Mouse (Mus musculus) Patski (cell line): ENCODE data around the gene Hhipl1. TPM values are rescaled to one million over a fixed set of nuclear protein-coding genes. Genes with fewer than 3 reads are reported as not detected.
A peak's percentile ranks its signal among the peaks of the same experiment; 100 is the strongest.

Source experiments
- ATAC-seq: fragments of 100-300 bp; one replicate; pipeline ENCODE4 v1.8.0; 2021
- CTCF ChIA-PET: fragments of 350-600 bp; sonication (Branson Sonifier 250); formaldehyde crosslinking; loops from one replicate; lab custom pipeline; 2022; ENCODE audit warnings: inconsistent platforms; lab: Charles Lee
- POLR2A ChIA-PET: fragments of 350-600 bp; sonication (Branson Sonifier 250); formaldehyde crosslinking; loops from one replicate; lab custom pipeline; 2022; ENCODE audit warnings: antibody characterized with exemption, inconsistent platforms; lab: Charles Lee
- DNase-seq: peaks from one replicate; pipeline ENCODE4 v3.0.0-alpha.2; 2011; ENCODE audit warnings: low read depth, low spot score
- H3K27me3 ChIP-seq: fragments of 371-371 bp; one replicate; pipeline ENCODE4 v1.5.1; 2021
- CTCF ChIP-seq: fragments of 100-300 bp; IDR thresholded peaks from one replicate; pipeline ENCODE4 v1.5.1; 2021
- in situ Hi-C: fragments of 300-500 bp; cut with MboI; formaldehyde crosslinking; loops from 3 replicates; pipeline ENCODE4 v1.11.1; 2018; ENCODE audit warnings: low pct_unique_long_range_greater_than_20kb, mixed read lengths
- polyA plus RNA-seq: library from polyadenylated mRNA; unstranded; gene quantifications from one replicate; pipeline ENCODE4 v1.2.3, GENCODE M21; 2021

Hhipl1 gene
- polyA plus RNA-seq, 1 experiment from 2014 or later, result 2.7 TPM

DNA sequence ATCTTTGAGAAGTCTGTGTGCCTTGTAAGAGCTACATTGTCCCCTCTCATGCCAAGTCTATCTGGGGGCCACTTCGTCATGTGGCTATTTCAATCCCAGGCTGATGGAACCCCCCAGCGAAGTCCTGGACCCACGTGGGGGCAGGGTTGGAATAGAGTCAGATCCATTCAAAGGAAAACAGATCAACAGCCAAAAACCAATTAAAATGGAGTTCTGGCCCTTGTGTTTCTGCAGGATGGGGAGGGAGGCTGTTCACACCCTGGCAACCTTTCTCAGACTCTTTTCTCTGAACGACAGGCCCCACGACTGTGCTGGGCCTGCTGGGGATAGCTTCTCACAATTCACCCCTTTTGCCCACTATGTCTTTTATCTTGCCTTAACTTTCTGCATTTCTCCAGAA is 20.3 kb downstream of the Hhipl1 start:
- ATAC-seq (no peak), DNase-seq (no peak)
- no peak for TF ChIP-seq CTCF
- ChIA-PET CTCF (no interaction called here), POLR2A (no interaction called here)
- in situ Hi-C loops, result no loop called here
- H3K27me3 ChIP-seq, result no peaks in the 10 kb centered on the region

- in situ Hi-C loops, result no loop called here
- ChIA-PET CTCF (no interaction called here), POLR2A (no interaction called here)
- ATAC-seq, result no peak
- no peak for DNase-seq
- H3K27me3 ChIP-seq, result no peaks in the 10 kb centered on the region
- TF ChIP-seq CTCF, result no peak
Observed at GRCm38 (mm10) chr12:108327889-108328491, 21.9 kb downstream of the Hhipl1 start.

DNA sequence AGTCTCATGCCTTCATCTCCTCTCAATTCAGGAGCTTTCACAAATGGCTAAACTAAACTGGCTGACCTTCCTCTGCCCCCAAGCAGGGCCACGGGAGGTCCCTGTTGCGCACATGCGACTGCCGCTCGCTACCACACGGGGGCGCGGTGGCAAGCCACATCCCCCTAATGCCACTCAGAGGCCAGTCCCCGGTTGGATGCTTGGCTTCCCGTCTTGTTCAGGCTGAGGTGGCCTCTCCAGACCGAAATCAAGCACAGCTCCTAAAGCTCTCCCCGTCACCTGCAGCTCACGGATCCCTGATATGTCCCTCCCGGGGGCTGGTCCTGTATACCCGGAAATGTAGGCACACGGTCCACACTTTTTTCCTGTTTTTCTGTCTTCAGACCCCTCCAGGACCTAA is 27.0 kb downstream of the Hhipl1 start:
- in situ Hi-C loops, result no loop called here
- POLR2A ChIA-PET, result no interaction called here
- ATAC-seq, result peak; percentile 32
- H3K27me3 ChIP-seq, result no peaks in the 10 kb centered on the region
- no peak for TF ChIP-seq CTCF
- CTCF ChIA-PET, result interaction anchor here (0.8 to 1.7 kb wide), 3 partner anchors 16 to 23 kb away, joined by 3 to 4 read pairs (median 4); no protein-coding TSS in a partner anchor
- peak; percentile 25 for DNase-seq

- DNase-seq (no peak), ATAC-seq (no peak)
- in situ Hi-C loops, result no loop called here
- no peak for TF ChIP-seq CTCF
- POLR2A ChIA-PET, result no interaction called here
- no peaks in the 10 kb centered on the region for H3K27me3 ChIP-seq
- CTCF ChIA-PET, result interaction anchor here (0.8 to 1.7 kb wide), 2 partner anchors 16 to 19 kb away, joined by 4 read pairs; no protein-coding TSS in a partner anchor
Observed at GRCm38 (mm10) chr12:108333481-108333882, 27.4 kb downstream of the Hhipl1 start.

DNA sequence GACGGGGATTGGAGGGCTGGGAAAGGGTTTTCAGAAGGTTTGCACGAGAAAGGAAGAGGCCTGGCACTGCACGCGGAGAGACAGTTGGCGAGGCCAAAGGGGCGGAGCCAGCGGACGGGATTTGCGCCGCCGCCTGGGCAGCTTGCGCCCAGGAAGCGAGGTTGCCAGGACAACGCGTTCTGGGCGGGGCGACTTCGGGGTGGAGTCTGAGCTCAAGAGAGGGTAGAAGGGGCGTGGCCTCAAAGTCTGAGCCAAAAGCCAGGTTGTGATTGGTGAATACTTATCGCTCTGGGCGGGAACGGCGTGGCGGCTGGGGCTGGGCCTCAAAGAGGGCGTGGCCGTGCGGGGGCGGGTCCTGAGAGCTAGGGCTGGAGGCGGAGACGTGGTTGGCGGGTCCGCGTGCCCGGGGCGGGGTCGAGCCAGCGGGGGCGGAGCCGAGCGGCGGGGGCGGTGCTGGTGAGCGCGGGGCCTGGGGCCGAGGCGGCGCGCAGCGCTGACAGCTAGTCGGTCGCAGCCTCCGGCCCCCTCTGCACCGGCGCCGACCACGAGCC is 27.9 kb downstream of the Hhipl1 start, which contains the start of gene Cyp46a1:
TSS of gene Cyp46a1 (plus strand) at position 487 of the 551 bp plus-strand sequence.
- H3K27me3 ChIP-seq, result no peaks in the 10 kb centered on the region
- in situ Hi-C loops, result no loop called here
- ChIA-PET CTCF (interaction anchor here (1.5 kb wide), 1 partner anchor 23 kb away, joined by 3 read pairs; no protein-coding TSS in a partner anchor), POLR2A (no interaction called here)
- peak; percentile 90 for ATAC-seq
- DNase-seq, result peak; percentile 97
- TF ChIP-seq CTCF, result no peak

DNA sequence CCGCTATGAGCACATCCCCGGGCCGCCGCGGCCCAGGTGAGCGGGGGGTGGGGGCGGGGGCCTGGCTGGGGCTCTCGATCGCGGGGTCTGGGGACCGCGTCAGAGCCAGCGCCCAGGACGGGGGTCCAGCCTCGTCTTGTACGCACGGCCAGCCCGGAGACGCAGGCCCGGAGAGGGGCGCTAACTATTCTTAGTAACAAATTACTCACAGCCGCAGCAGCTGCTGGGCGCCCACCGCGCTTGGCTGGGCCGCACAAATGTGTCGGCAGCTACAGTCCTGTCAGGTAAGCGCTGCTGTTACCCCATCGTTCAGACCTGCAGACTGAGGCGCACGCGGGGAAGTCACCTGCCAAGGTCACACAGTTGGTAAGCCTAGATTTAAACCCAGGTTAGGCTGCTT is 28.5 kb downstream of the Hhipl1 start:
- no peak for DNase-seq
- in situ Hi-C loops, result no loop called here
- ChIA-PET CTCF (interaction anchor here (1.1 to 1.5 kb wide), 2 partner anchors 24 to 29 kb away, joined by 3 read pairs; no protein-coding TSS in a partner anchor), POLR2A (no interaction called here)
- H3K27me3 ChIP-seq, result no peaks in the 10 kb centered on the region
- no peak for TF ChIP-seq CTCF
- ATAC-seq, result no peak

GRCm38 (mm10) chr12:108338572-108339190 is 32.6 kb downstream of the Hhipl1 start:
- no peak for ATAC-seq
- no peaks in the 10 kb centered on the region for H3K27me3 ChIP-seq
- ChIA-PET CTCF (no interaction called here), POLR2A (no interaction called here)
- TF ChIP-seq CTCF, result no peak
- DNase-seq, result no peak
- in situ Hi-C loops, result no loop called here

DNA sequence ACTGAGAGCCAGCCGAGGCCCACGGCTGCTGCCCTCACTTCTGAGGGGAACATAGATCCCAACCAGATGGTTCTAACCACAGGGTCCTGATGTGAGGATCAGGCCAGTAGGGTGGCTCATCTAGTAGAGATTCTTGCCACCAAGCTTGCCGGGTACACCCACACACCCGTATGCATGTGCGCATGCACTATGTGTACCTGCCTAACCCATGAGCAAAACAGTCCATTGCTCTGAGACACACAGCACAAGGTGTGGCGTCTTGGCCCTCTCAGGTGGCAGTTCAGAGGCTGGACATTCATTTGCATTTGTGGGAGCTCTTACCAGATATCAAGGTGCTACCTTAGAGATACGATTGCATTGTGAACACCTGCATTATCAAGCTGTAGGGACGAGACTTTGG is 42.1 kb downstream of the Hhipl1 start:
- H3K27me3 ChIP-seq, result no peaks in the 10 kb centered on the region
- no peak for DNase-seq
- POLR2A ChIA-PET, result no interaction called here
- ATAC-seq, result no peak
- CTCF ChIA-PET, result no interaction called here
- in situ Hi-C loops, result no loop called here
- TF ChIP-seq CTCF, result no peak

DNA sequence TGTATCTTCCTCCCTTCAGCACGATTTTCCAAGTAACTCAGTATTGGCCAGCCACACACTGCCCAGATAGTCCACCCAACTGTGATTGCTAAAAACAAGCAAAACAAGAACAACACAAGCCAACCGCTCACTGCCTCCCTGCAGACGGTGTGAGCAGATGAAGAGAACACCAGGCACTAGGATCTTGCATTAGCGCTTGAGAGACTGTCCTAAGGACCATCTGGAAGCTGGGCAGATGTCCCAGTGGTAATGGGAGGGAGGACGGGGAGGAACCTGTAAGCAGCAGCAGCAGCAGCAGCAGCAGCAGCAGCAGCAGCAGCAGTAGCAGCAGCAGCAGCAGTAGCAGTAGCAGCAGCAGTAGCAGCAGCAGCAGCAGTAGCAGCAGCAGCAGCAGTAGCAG is 43.0 kb downstream of the Hhipl1 start:
- CTCF ChIA-PET, result no interaction called here
- DNase-seq (no peak), ATAC-seq (no peak)
- in situ Hi-C loops, result no loop called here
- POLR2A ChIA-PET, result no interaction called here
- no peak for TF ChIP-seq CTCF
- H3K27me3 ChIP-seq, result no peaks in the 10 kb centered on the region

DNA sequence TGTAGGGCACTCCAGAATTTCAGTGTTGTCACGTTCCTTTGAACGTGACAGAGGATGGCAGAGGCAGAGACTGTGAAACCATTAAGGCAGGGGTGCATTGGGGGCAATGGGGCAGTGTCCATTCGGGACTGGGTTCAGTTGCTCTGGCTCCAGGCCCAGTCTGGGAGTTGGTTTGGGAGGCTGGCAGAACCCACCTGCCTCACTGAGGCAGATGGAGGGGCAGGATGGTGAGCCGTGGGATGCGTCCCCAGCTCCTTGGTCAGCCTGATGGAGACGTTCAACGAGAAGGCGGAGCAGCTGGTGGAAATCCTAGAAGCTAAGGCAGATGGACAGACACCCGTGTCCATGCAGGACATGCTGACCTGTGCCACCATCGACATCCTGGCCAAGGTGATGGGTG is 44.9 kb downstream of the Hhipl1 start:
- no peak for DNase-seq
- POLR2A ChIA-PET, result no interaction called here
- TF ChIP-seq CTCF, result no peak
- CTCF ChIA-PET, result no interaction called here
- in situ Hi-C loops, result no loop called here
- ATAC-seq, result no peak
- H3K27me3 ChIP-seq, result no peaks in the 10 kb centered on the region

DNA sequence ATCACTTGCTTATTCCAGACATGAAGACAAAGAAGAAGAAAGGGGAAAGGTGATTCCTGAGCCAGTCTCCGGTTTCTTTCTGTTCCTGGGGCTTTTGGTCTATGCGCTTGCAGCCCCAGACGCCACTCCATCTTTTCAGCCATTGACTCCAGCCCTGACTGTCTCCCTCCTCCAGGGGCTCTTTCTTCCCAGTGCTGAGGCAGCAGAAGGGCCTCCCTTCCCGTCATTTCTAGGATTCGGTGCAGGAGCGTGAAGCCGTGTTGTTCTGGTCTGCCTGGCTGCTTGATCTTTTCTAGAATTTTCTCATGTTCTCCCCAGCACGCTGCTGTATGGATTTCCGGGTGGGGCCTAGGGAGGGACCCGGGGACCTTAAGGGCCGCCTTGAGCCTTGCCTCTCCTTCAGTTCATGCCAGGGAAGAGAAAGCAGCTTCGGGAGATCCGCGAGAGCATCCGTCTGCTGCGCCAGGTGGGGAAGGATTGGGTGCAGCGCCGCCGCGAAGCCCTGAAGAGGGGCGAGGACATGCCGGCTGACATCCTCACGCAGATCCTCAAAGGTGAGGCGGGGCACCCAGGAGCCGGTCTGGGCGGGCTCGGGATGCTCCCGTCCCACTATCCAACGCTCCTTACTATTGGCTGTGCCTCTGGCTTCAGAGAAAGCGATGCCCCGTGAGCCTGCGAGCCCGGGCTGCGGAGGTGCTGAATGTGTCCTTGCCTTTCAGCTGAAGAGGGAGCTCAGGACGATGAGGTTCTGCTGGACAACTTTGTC is 46.5 kb downstream of the Hhipl1 start:
- H3K27me3 ChIP-seq, result no peaks in the 10 kb centered on the region
- DNase-seq, result no peak
- no peak for ATAC-seq
- in situ Hi-C loops, result no loop called here
- ChIA-PET POLR2A (no interaction called here), CTCF (no interaction called here)
- no peak for TF ChIP-seq CTCF
